Mouse (Mus musculus): ENCODE measurements around the gene Ntrk3. TPM values are rescaled to one million over a fixed set of nuclear protein-coding genes. Genes with fewer than 3 reads are reported as not detected.

The Ntrk3 gene
- polyA plus RNA-seq, 1 experiment from 2014 or later = 0.16 TPM

DNA sequence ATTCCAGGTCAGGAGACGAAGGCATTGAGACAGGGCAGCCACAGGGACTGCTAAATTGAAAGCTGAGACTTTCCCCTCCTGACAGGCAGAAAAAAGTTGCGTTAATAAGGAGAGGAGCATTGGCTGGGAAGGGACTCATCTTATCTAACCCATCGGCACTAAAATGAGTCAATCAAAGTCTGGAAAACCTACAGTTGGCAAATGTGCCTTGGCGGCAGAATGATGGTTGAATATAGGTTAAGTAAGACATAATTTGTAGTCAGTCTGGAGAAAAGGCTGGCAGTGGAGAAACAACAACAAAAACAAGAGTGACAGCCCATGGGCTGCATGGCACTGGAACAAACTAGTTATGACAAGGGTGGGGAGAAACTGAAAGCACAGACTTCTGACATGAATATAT, 360.9 kb downstream of the Ntrk3 start:
- 80% methylated on average over 4 of the region's 4 CpGs for WGBS
- H3K27me3 ChIP-seq (ENCODE audit: low read depth, poor library complexity, severe bottlenecking) = no peaks in the 10 kb centered on the region
- H3K9me3 ChIP-seq (replicated peaks) = no peaks in the 10 kb centered on the region
- H3K4me1 ChIP-seq = no peaks in the 10 kb centered on the region
- DNase-seq (ENCODE audit: low spot score) = no peak
- H3K36me3 ChIP-seq = no peaks in the 10 kb centered on the region
- H3K4me3 ChIP-seq = no peak overlapping the region
- no peak overlapping the region for H3K27ac ChIP-seq

DNA sequence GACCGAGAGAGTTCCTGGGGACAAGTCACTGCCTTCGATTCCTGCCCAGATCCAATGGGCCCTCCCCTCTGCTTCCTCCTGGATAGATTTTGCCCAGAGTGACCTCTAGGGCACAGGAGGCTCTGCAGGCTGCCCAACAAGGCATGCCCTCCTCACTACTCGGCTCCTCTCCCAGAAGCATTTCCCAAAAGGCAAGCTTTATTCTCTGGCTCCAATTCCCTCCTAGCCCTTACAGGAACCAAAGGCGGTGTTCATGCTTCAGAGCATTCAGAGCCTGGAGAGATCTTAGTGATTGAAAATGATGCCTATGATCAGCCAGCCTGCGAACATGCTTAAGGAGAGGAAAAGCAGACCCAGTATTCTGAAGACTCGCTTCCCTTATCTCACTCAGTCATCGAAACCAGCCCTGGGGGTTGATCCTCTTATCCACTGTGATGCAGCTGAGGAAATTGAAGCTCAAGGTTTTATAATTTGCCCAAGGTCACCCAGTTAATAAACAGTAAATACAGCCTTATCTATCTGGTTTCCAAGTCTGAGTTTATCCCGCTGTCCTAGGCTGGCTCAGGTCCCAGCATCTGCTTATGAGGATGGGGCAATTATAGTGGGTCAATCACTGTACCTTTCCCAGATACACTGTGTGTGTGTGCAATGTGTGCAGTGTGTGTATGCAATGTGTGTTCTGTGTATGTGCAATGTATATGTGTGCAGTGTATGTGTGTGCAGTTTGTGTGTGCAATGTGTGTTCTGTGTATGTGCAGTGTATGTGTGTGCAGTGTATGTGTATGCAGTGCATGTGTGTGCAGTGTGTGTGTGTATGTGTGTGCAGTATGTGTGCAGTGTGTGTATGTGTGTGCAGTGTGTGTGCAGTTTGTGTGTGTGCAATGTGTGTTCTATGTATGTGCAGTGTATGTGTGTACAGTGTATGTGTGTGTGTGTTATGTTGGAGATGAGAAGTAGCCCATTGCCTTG, 376.2 kb downstream of the Ntrk3 start:
- WGBS = 82% methylated on average over 8 of the region's 8 CpGs
- Histone ChIP-seq H3K27ac (no peak overlapping the region), H3K36me3 (no peaks in the 10 kb centered on the region), H3K4me3 (no peak overlapping the region), H3K9me3 (replicated peaks) (no peaks in the 10 kb centered on the region), H3K4me1 (no peaks in the 10 kb centered on the region), H3K27me3 (ENCODE audit: low read depth, poor library complexity, severe bottlenecking) (no peaks in the 10 kb centered on the region)
- DNase-seq (ENCODE audit: low spot score) = no peak

DNA sequence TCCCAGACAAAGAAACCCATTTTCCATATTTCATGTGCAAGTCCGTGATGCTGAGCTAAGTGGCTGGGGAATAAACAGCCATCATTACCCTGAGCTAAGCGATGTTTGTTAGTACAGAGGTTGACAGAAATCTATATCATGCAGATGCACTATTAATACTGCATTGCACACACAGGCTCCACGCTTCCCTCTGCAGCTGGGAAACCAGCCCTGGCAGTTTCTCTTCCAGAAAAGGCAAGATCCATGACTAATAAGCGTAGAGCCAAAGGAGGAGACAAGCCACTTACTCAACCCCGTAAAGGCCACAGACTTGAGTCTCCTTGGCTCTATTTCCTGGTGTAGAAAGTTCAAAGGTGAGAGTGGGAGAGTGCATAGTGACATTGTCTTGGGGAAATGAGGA, 390.3 kb downstream of the Ntrk3 start:
- DNase-seq (ENCODE audit: low spot score) = no peak
- Histone ChIP-seq H3K27ac (no peak overlapping the region), H3K36me3 (no peaks in the 10 kb centered on the region), H3K9me3 (replicated peaks) (no peaks in the 10 kb centered on the region), H3K4me1 (no peaks in the 10 kb centered on the region), H3K4me3 (no peak overlapping the region), H3K27me3 (ENCODE audit: low read depth, poor library complexity, severe bottlenecking) (no peaks in the 10 kb centered on the region)
- 89% methylated on average over 5 of the region's 5 CpGs for WGBS

DNA sequence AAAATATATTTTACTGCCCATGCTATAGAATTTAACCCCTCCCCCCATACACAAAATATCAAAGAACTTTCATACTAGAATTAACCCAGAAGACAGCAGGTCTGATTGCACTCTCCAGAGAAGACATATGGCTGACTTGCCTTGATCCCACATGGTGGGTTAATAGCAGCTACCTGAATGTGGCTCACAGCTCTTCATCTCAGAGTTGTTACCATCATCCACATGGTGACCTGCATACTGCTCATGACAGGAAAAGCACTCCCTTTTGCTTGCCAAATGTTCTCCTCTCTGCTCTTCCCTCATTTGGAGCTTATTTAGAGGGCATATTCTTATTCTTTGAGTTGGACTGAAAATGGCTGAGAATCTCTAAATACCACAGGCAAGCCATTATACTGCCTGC, 404.4 kb downstream of the Ntrk3 start:
- Histone ChIP-seq H3K36me3 (no peaks in the 10 kb centered on the region), H3K27ac (no peak overlapping the region), H3K9me3 (replicated peaks) (no peaks in the 10 kb centered on the region), H3K4me3 (no peak overlapping the region), H3K27me3 (ENCODE audit: low read depth, poor library complexity, severe bottlenecking) (no peaks in the 10 kb centered on the region), H3K4me1 (no peaks in the 10 kb centered on the region)
- no peak for DNase-seq (ENCODE audit: low spot score)

DNA sequence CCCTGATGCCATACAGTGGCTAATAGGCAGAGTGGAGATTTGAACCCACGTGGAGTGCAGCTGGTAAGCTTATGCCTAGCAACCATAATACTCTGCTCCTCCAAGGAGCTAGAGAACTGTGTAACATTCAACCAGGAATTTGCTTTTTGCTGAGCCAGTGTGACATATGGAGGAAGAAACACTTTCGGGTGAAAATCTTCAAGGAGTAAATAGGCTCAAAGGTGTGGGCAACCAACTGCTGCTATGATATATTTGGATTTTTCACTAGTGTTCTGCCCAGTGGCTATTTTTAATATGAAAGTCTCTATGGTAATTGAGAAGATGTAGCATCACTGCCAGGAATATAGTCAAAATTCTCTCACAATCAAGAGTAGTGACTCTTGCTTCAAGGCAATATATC, 409.5 kb downstream of the Ntrk3 start:
- H3K9me3 ChIP-seq (replicated peaks) = no peaks in the 10 kb centered on the region
- no peak for DNase-seq (ENCODE audit: low spot score)

DNA sequence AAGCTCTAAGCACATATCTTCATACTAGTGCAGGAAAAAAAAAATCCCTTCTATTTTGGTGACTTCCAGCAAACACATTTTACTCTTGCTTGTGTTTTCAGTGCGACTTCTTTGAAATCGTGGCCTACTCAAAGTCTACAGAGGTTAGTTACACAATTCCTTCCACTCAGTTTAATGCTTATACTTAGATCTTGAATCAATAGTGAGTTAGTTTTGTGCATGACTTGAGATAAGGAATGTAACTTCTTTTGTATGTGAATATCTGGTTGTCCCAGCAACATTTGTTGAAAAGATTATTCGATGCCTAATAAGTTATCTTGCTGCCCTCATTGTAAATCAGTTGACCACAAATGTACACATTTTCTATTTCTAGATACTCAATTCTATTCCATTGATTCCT, 411.6 kb downstream of the Ntrk3 start:
- Histone ChIP-seq H3K4me3 (no peak overlapping the region), H3K27me3 (ENCODE audit: low read depth, poor library complexity, severe bottlenecking) (no peaks in the 10 kb centered on the region), H3K9me3 (replicated peaks) (no peaks in the 10 kb centered on the region), H3K36me3 (no peaks in the 10 kb centered on the region), H3K27ac (no peak overlapping the region), H3K4me1 (no peaks in the 10 kb centered on the region)
- no peak for DNase-seq (ENCODE audit: low spot score)
- 92% methylated on average over 3 of the region's 3 CpGs for WGBS

More for the DNA sequence above, 409.5 kb downstream of the Ntrk3 start:
- Histone ChIP-seq H3K27me3 (ENCODE audit: low read depth, poor library complexity, severe bottlenecking) (no peaks in the 10 kb centered on the region), H3K4me3 (no peak overlapping the region), H3K36me3 (no peaks in the 10 kb centered on the region), H3K27ac (no peak overlapping the region), H3K4me1 (no peaks in the 10 kb centered on the region)
- 89% methylated on average over 2 of the region's 2 CpGs for WGBS

DNA sequence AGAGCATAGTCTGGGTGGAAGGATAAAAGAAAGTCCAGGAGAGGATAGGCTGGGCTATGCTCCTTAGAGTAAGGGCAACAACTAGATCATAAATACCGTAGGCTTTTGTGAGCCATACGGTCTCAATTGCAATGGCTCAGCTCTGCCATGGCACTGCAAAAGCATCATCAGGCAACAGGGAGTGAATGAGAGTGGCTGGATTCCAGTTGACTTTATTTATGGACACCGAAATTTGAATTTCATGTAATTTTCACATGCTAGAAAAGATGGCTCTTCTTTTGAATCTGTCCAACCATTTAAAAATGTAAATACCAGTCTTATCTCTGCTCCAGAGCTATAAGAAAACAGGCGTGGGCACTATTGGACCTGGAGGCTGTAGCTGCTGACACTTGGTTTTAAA, 419.2 kb downstream of the Ntrk3 start:
- no peaks in the 10 kb centered on the region for H3K4me1 ChIP-seq
- H3K27me3 ChIP-seq (ENCODE audit: low read depth, poor library complexity, severe bottlenecking) = no peaks in the 10 kb centered on the region
- no peaks in the 10 kb centered on the region for H3K36me3 ChIP-seq
- H3K27ac ChIP-seq = no peak overlapping the region
- DNase-seq (ENCODE audit: low spot score) = no peak
- H3K4me3 ChIP-seq = no peak overlapping the region
- H3K9me3 ChIP-seq (replicated peaks) = no peaks in the 10 kb centered on the region
- 84% methylated on average over 4 of the region's 4 CpGs for WGBS

DNA sequence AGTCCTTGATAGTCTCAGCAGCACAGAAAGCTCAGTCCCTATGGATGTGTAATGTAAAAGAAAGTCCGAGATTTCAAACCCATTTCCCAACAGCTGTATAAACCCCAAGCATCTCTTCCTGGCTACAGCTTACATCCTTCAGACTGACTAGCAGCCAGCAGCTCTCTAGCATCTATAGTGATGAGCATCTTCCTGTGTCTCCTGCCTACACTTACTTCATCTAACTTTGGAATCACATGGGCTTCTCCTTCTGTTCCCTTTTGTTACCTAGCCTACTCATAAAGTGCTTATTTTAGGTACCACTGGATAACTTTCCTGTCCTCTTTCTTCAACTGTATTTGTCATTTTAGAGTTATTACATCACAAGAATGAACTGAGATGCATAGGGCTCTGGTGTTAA, 432.0 kb downstream of the Ntrk3 start:
- no peak for DNase-seq (ENCODE audit: low spot score)
- WGBS = 94% methylated on average over 1 of the region's 1 CpGs
- no peak overlapping the region for H3K4me3 ChIP-seq
- no peak overlapping the region for H3K27ac ChIP-seq
- H3K4me1 ChIP-seq = no peaks in the 10 kb centered on the region
- no peaks in the 10 kb centered on the region for H3K36me3 ChIP-seq
- H3K27me3 ChIP-seq (ENCODE audit: low read depth, poor library complexity, severe bottlenecking) = no peaks in the 10 kb centered on the region
- H3K9me3 ChIP-seq (replicated peaks) = no peaks in the 10 kb centered on the region

DNA sequence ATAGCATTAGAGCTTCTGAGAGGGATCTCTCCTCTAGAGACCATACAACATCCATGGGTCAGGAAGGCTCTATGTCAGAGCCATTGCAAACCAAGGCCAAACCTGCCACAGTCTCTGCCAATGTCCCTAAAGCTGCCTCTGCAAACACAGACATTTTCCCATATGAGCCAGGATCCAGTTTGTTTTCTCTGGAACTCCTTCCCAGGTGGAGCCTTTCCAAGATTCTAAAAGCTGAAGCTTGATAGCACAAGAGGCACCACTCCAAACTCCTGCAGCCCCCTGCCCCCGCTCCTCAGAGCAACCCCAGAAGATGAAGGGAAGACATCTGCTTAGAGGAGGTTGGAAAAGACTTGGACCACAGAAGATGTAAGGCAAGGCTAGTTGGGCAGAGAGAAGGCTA, 432.8 kb downstream of the Ntrk3 start:
- DNase-seq (ENCODE audit: low spot score) = no peak
- Histone ChIP-seq H3K36me3 (no peaks in the 10 kb centered on the region), H3K27ac (no peak overlapping the region), H3K27me3 (ENCODE audit: low read depth, poor library complexity, severe bottlenecking) (no peaks in the 10 kb centered on the region), H3K4me1 (no peaks in the 10 kb centered on the region), H3K9me3 (replicated peaks) (no peaks in the 10 kb centered on the region), H3K4me3 (no peak overlapping the region)
- WGBS = 97% methylated on average over 1 of the region's 1 CpGs

DNA sequence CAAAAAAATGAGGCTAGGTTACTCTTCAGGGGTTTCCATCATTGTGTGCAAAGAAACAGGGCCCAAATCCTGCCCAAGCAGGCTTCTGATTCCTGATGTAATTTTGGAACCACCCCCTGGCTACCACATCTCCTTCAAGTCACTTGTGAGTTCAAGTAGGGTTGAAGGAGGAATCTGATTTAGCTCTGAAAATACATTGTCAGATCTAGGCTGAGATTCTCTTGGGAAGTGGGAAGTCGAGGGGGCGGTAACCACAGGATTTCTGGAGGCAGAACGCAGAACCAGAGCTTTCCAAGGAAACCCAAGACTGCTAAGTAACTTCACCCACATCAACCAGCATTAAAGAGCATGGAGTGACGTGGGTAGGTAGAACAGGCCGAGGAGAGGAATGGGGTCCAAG, 440.5 kb downstream of the Ntrk3 start:
- no peak overlapping the region for H3K27ac ChIP-seq
- DNase-seq (ENCODE audit: low spot score) = no peak
- no peaks in the 10 kb centered on the region for H3K4me1 ChIP-seq
- H3K4me3 ChIP-seq = no peak overlapping the region
- no peaks in the 10 kb centered on the region for H3K9me3 ChIP-seq (replicated peaks)
- no peaks in the 10 kb centered on the region for H3K27me3 ChIP-seq (ENCODE audit: low read depth, poor library complexity, severe bottlenecking)
- H3K36me3 ChIP-seq = no peaks in the 10 kb centered on the region
- 87% methylated on average over 5 of the region's 5 CpGs for WGBS

DNA sequence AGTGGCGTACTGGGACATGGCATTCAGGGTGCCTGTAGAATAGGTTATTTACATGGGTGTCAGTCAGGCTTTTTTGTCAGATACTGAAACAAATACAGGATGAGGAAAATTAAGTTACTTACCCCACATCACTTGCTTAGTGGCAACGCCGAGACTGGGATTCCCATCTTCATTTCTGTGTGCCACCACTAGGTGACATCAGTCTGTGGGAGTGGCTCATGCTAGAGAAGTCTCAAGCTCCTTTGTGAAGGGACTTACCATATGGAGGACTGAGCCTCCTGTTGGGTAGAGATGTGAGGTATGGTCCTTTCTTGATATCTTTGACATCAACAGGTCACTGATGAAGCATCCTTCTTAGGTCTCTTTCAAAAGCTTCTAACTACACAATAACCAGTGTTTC, 443.5 kb downstream of the Ntrk3 start:
- H3K27ac ChIP-seq = no peak overlapping the region
- H3K27me3 ChIP-seq (ENCODE audit: low read depth, poor library complexity, severe bottlenecking) = no peaks in the 10 kb centered on the region
- 78% methylated on average over 3 of the region's 3 CpGs for WGBS
- no peak overlapping the region for H3K4me3 ChIP-seq
- no peaks in the 10 kb centered on the region for H3K9me3 ChIP-seq (replicated peaks)
- no peaks in the 10 kb centered on the region for H3K36me3 ChIP-seq
- no peaks in the 10 kb centered on the region for H3K4me1 ChIP-seq
- DNase-seq (ENCODE audit: low spot score) = no peak

DNA sequence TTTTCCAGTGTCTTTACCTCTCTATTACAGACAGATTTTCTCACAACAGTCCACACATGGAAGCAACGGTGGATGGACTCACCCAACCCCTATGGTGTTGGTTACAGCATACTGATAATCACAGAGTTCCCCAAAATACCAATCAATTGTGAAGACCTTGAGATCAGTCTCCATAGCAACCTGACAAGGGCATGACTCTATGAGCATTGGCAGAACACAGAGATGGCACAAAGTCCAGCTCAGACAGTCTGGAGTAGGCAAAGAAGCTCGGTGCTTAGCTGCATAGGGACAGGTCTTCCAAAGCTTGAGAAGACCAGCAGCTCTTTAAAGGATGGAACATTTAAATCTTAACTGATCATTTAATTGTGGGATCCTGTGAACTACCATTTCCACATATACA, 447.6 kb downstream of the Ntrk3 start:
- no peaks in the 10 kb centered on the region for H3K4me1 ChIP-seq
- H3K27me3 ChIP-seq (ENCODE audit: low read depth, poor library complexity, severe bottlenecking) = no peaks in the 10 kb centered on the region
- no peak for DNase-seq (ENCODE audit: low spot score)
- H3K27ac ChIP-seq = no peak overlapping the region
- H3K4me3 ChIP-seq = no peak overlapping the region
- 86% methylated on average over 2 of the region's 2 CpGs for WGBS
- H3K9me3 ChIP-seq (replicated peaks) = no peaks in the 10 kb centered on the region
- H3K36me3 ChIP-seq = no peaks in the 10 kb centered on the region

DNA sequence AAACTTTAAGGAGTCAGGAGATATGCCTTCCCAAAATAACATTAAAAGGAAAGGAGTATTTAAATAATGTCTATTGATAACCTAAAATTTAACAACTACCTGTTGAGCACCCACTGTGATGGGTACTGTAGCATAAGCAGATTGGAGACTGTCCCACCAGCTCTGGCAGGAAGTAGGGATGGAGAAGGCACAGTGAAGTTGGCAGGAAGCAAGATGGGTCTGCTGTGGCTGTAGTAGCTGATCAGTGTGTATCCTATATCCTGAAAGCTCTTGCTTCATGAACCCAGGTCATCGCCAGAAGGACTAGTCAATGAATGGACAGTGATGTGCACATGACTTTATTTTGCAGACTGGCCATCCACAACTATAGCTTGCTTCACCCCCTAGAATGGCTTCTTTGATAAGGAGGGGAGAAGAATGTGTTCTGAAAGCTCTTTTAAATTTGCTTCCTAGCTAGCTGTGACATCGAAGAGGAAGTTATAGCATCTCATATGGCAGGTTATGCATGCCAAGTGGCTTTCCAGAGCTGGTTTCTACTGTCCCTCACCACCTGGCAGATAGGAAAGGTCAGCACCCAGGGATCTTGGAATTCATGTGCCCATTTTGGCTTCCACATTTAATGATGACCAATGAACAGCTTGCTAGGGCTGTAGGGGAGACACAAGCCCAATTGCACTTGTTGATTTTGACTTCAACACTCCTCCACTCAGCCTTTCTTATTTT, 451.1 kb downstream of the Ntrk3 start:
- no peak overlapping the region for H3K27ac ChIP-seq
- no peak for DNase-seq (ENCODE audit: low spot score)
- H3K27me3 ChIP-seq (ENCODE audit: low read depth, poor library complexity, severe bottlenecking) = no peaks in the 10 kb centered on the region
- H3K4me3 ChIP-seq = no peak overlapping the region
- H3K36me3 ChIP-seq = no peaks in the 10 kb centered on the region
- H3K4me1 ChIP-seq = no peaks in the 10 kb centered on the region
- H3K9me3 ChIP-seq (replicated peaks) = no peaks in the 10 kb centered on the region
- 92% methylated on average over 2 of the region's 2 CpGs for WGBS
